Mouse (Mus musculus) testis, postnatal 10 days (tissue): ENCODE measurements around the gene Ikbip.

Experiments used
- DNase-seq: peaks from one replicate; pipeline ENCODE4 v3.0.0; 2021; ENCODE audit warnings: low spot score

The Ikbip gene

GRCm38 (mm10) chr10:91082550-91083392, at the start of gene Ikbip, which contains the start of gene Apaf1:
TSS of gene Ikbip (plus strand) at chr10:91082940.
TSS of gene Apaf1 (minus strand) at chr10:91082770.
- DNase-seq: peak; percentile 100

- DNase-seq: peak; percentile 78
Measured at GRCm38 (mm10) chr10:91033942-91034341, 48.8 kb upstream of the Ikbip start.

- no peak for DNase-seq
Measured at GRCm38 (mm10) chr10:91049696-91050095, 33.0 kb upstream of the Ikbip start.

- DNase-seq: no peak
Measured at GRCm38 (mm10) chr10:91051156-91051555, 31.6 kb upstream of the Ikbip start.

- no peak for DNase-seq
Measured at GRCm38 (mm10) chr10:91052734-91053133, 30.0 kb upstream of the Ikbip start.

- no peak for DNase-seq
Measured at GRCm38 (mm10) chr10:91060742-91061141, 22.0 kb upstream of the Ikbip start.

GRCm38 (mm10) chr10:91062355-91062754, 20.4 kb upstream of the Ikbip start:
- no peak for DNase-seq

GRCm38 (mm10) chr10:91071768-91072167, 11.0 kb upstream of the Ikbip start:
- DNase-seq: no peak

- no peak for DNase-seq
Measured at GRCm38 (mm10) chr10:91073345-91073744, 9.4 kb upstream of the Ikbip start.

- no peak for DNase-seq
Measured at GRCm38 (mm10) chr10:91076667-91077066, 6.1 kb upstream of the Ikbip start.

GRCm38 (mm10) chr10:91080540-91080939, 2.2 kb upstream of the Ikbip start:
- no peak for DNase-seq

GRCm38 (mm10) chr10:91081959-91082507, 707 bp upstream of the Ikbip start:
- no peak for DNase-seq

GRCm38 (mm10) chr10:91083393-91083927, 720 bp downstream of the Ikbip start:
- no peak for DNase-seq

GRCm38 (mm10) chr10:91092812-91093211, 10.1 kb downstream of the Ikbip start:
- no peak for DNase-seq

- no peak for DNase-seq
Measured at GRCm38 (mm10) chr10:91094251-91095104, 11.7 kb downstream of the Ikbip start.

GRCm38 (mm10) chr10:91098056-91098455, 15.3 kb downstream of the Ikbip start:
- no peak for DNase-seq

- DNase-seq: no peak
Measured at GRCm38 (mm10) chr10:91100101-91100500, 17.4 kb downstream of the Ikbip start.

- no peak for DNase-seq
Measured at GRCm38 (mm10) chr10:91101936-91102335, 19.2 kb downstream of the Ikbip start.

- no peak for DNase-seq
Measured at GRCm38 (mm10) chr10:91102799-91103590, 20.3 kb downstream of the Ikbip start.

GRCm38 (mm10) chr10:91105981-91106380, 23.2 kb downstream of the Ikbip start:
- DNase-seq: no peak

GRCm38 (mm10) chr10:91109841-91110240, 27.1 kb downstream of the Ikbip start:
- DNase-seq: no peak
